Mouse (Mus musculus) layer of hippocampus, adult 8-10 months (tissue): Measurements from ENCODE around the gene AI837181. TPM values are rescaled to one million over a fixed set of nuclear protein-coding genes. Genes with fewer than 3 reads are reported as not detected.
"Not testable (repeated sequence)": the region's sequence is repeated elsewhere in the genome, so short reads cannot be mapped to it uniquely, and the experiment has no call there.

Source experiments
- DNase-seq, 2 experiments: peaks; one replicate each; pipeline ENCODE4 v3.0.0; 2022; ENCODE audit warnings: low spot score in 2 of 2
- total RNA-seq, 4 experiments: library from RNA; stranded (reverse); gene quantifications; 2 replicates each; pipeline ENCODE4 v1.2.4; 2022

Gene AI837181
- total RNA-seq, result 10 to 100 TPM; 64.8 to 71.2 (median 67.6) TPM

GRCm38 (mm10) chr19:5424782-5425741 is at the start of gene AI837181, which contains the start of gene Drap1:
AI837181 (plus strand) TSS chr19:5425144.
Drap1 (minus strand) TSS chr19:5424979.
- DNase-seq, result peak; percentile 88

- DNase-seq, result peak; percentile 71 to 73
Measured at GRCm38 (mm10) chr19:5377446-5377845, 47.5 kb upstream of the AI837181 start.

GRCm38 (mm10) chr19:5383326-5383725 is 41.6 kb upstream of the AI837181 start:
- no peak for DNase-seq

GRCm38 (mm10) chr19:5384715-5385114 is 40.2 kb upstream of the AI837181 start:
- no peak for DNase-seq

GRCm38 (mm10) chr19:5388011-5388441 is 36.9 kb upstream of the AI837181 start:
- DNase-seq, result no peak

GRCm38 (mm10) chr19:5388588-5389242 is 36.2 kb upstream of the AI837181 start, which contains the start of gene Sart1:
Sart1 (minus strand) TSS chr19:5388703.
- peak; percentile 94 to 96 for DNase-seq

- no peak for DNase-seq
Measured at GRCm38 (mm10) chr19:5389647-5390046, 35.3 kb upstream of the AI837181 start.

GRCm38 (mm10) chr19:5390416-5390815 is 34.5 kb upstream of the AI837181 start:
- no peak for DNase-seq

- no peak for DNase-seq
Measured at GRCm38 (mm10) chr19:5392892-5393291, 32.1 kb upstream of the AI837181 start.

- DNase-seq, result no peak
Measured at GRCm38 (mm10) chr19:5394168-5394567, 30.8 kb upstream of the AI837181 start.

GRCm38 (mm10) chr19:5395371-5395770 is 29.6 kb upstream of the AI837181 start:
- no peak for DNase-seq

GRCm38 (mm10) chr19:5401073-5401472 is 23.9 kb upstream of the AI837181 start:
- not testable (repeated sequence) for DNase-seq

- DNase-seq, result no peak
Measured at GRCm38 (mm10) chr19:5402293-5402692, 22.7 kb upstream of the AI837181 start, which contains the start of gene Tsga10ip. Tsga10ip (minus strand) TSS chr19:5402526.

GRCm38 (mm10) chr19:5405924-5406323 is 19.0 kb upstream of the AI837181 start:
- no peak for DNase-seq

GRCm38 (mm10) chr19:5406531-5407126 is 18.3 kb upstream of the AI837181 start:
- DNase-seq, result not testable (repeated sequence)

GRCm38 (mm10) chr19:5407133-5407532 is 17.8 kb upstream of the AI837181 start:
- no peak for DNase-seq

GRCm38 (mm10) chr19:5408057-5409001 is 16.6 kb upstream of the AI837181 start:
- DNase-seq, result no peak

- no peak for DNase-seq
Measured at GRCm38 (mm10) chr19:5409068-5409467, 15.9 kb upstream of the AI837181 start.

- no peak for DNase-seq
Measured at GRCm38 (mm10) chr19:5410641-5411040, 14.3 kb upstream of the AI837181 start.

- DNase-seq, result no peak
Measured at GRCm38 (mm10) chr19:5411961-5412360, 13.0 kb upstream of the AI837181 start.
